ENCODE assay signal across 7 mouse cellular contexts in genomic region chr5:36666699-36667098, GRCm38 (mm10). TPM values are rescaled to one million over a fixed set of nuclear protein-coding genes. Genes with fewer than 3 reads are reported as not detected.
A peak's percentile ranks its signal among the peaks of the same experiment; 100 is the strongest.
DNase-seq lines count a peak whose midpoint lies in the region; ATAC-seq and TF ChIP-seq lines count a peak whose summit lies in the region.
"Not testable (repeated sequence)": the region's sequence is repeated elsewhere in the genome, so short reads cannot be mapped to it uniquely, and the experiment has no call there.

No protein-coding gene starts in this region.

- not testable (repeated sequence) for H3K27me3 ChIP-seq in Patski; hindbrain, postnatal 0 days (ENCODE audit: insufficient read depth, low read length); liver, embryonic 14.5 days (ENCODE audit: control insufficient read depth, insufficient read depth, low read length); stomach, postnatal 0 days (ENCODE audit: control insufficient read depth, insufficient read depth, low read length)

- not testable (repeated sequence) for DNase-seq in ES-E14 (ENCODE audit: low read depth, low spot score); Patski (ENCODE audit: low read depth, low spot score); hindbrain, postnatal 0 days (ENCODE audit: low spot score); layer of hippocampus, adult 2 months (ENCODE audit: low spot score in 2 of 2); liver, embryonic 14.5 days (ENCODE audit: low read depth in 3 of 3, low spot score in 3 of 3); stomach, postnatal 0 days (ENCODE audit: low spot score)
- DNase-seq in heart, adult 11 months: peak; percentile 16

- in situ Hi-C loops in ES-E14 (cut with MboI; ENCODE audit: low sequenced_read_pairs in 2 of 2, unreplicated experiment in 2 of 2); Patski (cut with MboI; ENCODE audit: low pct_unique_long_range_greater_than_20kb): not testable (repeated sequence)

- H3K27ac ChIP-seq in ES-E14 (ENCODE audit: insufficient read depth, low read depth, low read length, poor library complexity, severe bottlenecking); hindbrain, postnatal 0 days; layer of hippocampus, adult 2 months; liver, embryonic 14.5 days; stomach, postnatal 0 days (replicated peaks): not testable (repeated sequence)

- not testable (repeated sequence) for H3K4me2 ChIP-seq in hindbrain, postnatal 0 days (ENCODE audit: low read depth, low read length); liver, embryonic 14.5 days (ENCODE audit: low read depth); stomach, postnatal 0 days (replicated peaks; ENCODE audit: low read depth)

- POLR2A ChIA-PET in Patski (lab: Charles Lee): not testable (repeated sequence)

- not testable (repeated sequence) for H3K9ac ChIP-seq in ES-E14 (ENCODE audit: insufficient read depth, low read depth, low read length, poor library complexity, severe bottlenecking); hindbrain, postnatal 0 days (replicated peaks; ENCODE audit: low read length); liver, embryonic 14.5 days (replicated peaks); stomach, postnatal 0 days (ENCODE audit: low read length)

- CTCF ChIA-PET in Patski (lab: Charles Lee): interaction anchor here (1.4 to 4.8 kb wide), 2 partner anchors 56 to 72 kb away, joined by 3 to 28 read pairs; no protein-coding TSS in a partner anchor

- H3K4me1 ChIP-seq in ES-E14 (ENCODE audit: control insufficient read depth in 2 of 2, insufficient read depth in 2 of 2, low read length in 2 of 2, poor library complexity in 1 of 2); hindbrain, postnatal 0 days (ENCODE audit: insufficient read depth, low read length); liver, embryonic 14.5 days (replicated peaks; ENCODE audit: control insufficient read depth in 2 of 2, insufficient read depth in 2 of 2, low read length in 1 of 2); stomach, postnatal 0 days (replicated peaks; ENCODE audit: control insufficient read depth, insufficient read depth): not testable (repeated sequence)

- not testable (repeated sequence) for H3K9me3 ChIP-seq in ES-E14 (ENCODE audit: control insufficient read depth, insufficient read depth, low read depth, low read length); hindbrain, postnatal 0 days (ENCODE audit: low read length); liver, embryonic 14.5 days (ENCODE audit: control insufficient read depth, low read length); stomach, postnatal 0 days (ENCODE audit: control insufficient read depth, low read length)

- TF ChIP-seq EP300 in liver, embryonic 14.5 days (IDR thresholded peaks at IDR 0.05; ENCODE audit: low read depth); stomach, postnatal 0 days (optimal IDR thresholded peaks at IDR 0.05): not testable (repeated sequence)

- H3K4me3 ChIP-seq in ES-E14 (ENCODE audit: insufficient read depth in 1 of 2, low read depth in 1 of 2, low read length in 2 of 2, poor library complexity in 1 of 2, severe bottlenecking in 1 of 2); hindbrain, postnatal 0 days (ENCODE audit: low read length); layer of hippocampus, adult 2 months; liver, embryonic 14.5 days (ENCODE audit: insufficient read depth in 1 of 2, low read depth in 2 of 2, low read length in 2 of 2); stomach, postnatal 0 days (ENCODE audit: low read depth, low read length): not testable (repeated sequence)

- WGBS in hindbrain, postnatal 0 days: 94% methylated on average over 2 of the region's 2 CpGs
- WGBS in liver, embryonic 14.5 days (ENCODE audit: insufficient replicate concordance): 94% methylated on average over 2 of the region's 2 CpGs
- 91% methylated on average over 2 of the region's 2 CpGs for WGBS in stomach, postnatal 0 days

- TF ChIP-seq CTCF in Patski (IDR thresholded peaks at IDR 0.05): peak; percentile 46
- 0 out of 2 replicates have a peak, but pooled peaks have one; percentile 18 for TF ChIP-seq CTCF in hindbrain, postnatal 0 days (IDR thresholded peaks at IDR 0.05; ENCODE audit: low read depth)
- peak; percentile 55 for TF ChIP-seq CTCF in layer of hippocampus, adult 2 months (conservative IDR thresholded peaks at IDR 0.05)
- peak; percentile 31 for TF ChIP-seq CTCF in liver, embryonic 14.5 days (IDR thresholded peaks at IDR 0.05; ENCODE audit: low read depth)
- TF ChIP-seq CTCF in stomach, postnatal 0 days (IDR thresholded peaks at IDR 0.05; ENCODE audit: low read depth): peak; percentile 23; the same call in 1 of the 2 replicates

- ATAC-seq in Patski; hindbrain, postnatal 0 days; liver, embryonic 14.5 days (ENCODE audit: insufficient read depth); stomach, postnatal 0 days (ENCODE audit: low FRiP score, low TSS enrichment): not testable (repeated sequence)

- H3K36me3 ChIP-seq in ES-E14 (ENCODE audit: control insufficient read depth, insufficient read depth, low read length, poor library complexity, severe bottlenecking); stomach, postnatal 0 days (ENCODE audit: control insufficient read depth, insufficient read depth, low read length): not testable (repeated sequence)
- H3K36me3 ChIP-seq in hindbrain, postnatal 0 days (ENCODE audit: insufficient read depth, low read length): peaks cover 18% of the 10 kb centered on the region; the same call in 1 of the 2 replicates
- H3K36me3 ChIP-seq in liver, embryonic 14.5 days (replicated peaks; ENCODE audit: control insufficient read depth, insufficient read depth, low read depth): peaks cover 24% of the 10 kb centered on the region

TF ChIP-seq in ES-E14, 5 proteins besides CTCF, POLR2A, EP300 and RAD21:
- peak; percentile 45; the same call in 1 of the 2 replicates for TF ChIP-seq ZNF384 (IDR thresholded peaks at IDR 0.05; ENCODE audit: low read depth, low read length)

RNA-seq across cellular contexts. Expression of gene D5Ertd579e, which starts 29.1 kb away (rescaled TPM):
- total RNA-seq in ES-E14 (2012; rRNA removed): 19.5 and 21.9 TPM in 2 replicates
- 71.5 TPM for polyA plus RNA-seq in Patski (2021)
- 56.2 and 64.6 TPM in 2 replicates for total RNA-seq in hindbrain, postnatal 0 days (2014; rRNA removed)
- polyA plus RNA-seq in hindbrain, postnatal 0 days (2015; fragmentation: Nextera tagmentation; extraction: Ambion mirVana): 31.0 and 32.2 TPM in 2 replicates
- 100 to 1,000 TPM; 100 to 103 TPM for total RNA-seq in layer of hippocampus, adult 2 months (2021)
- 13.9 and 16.2 TPM in 2 replicates for polyA plus RNA-seq in liver, embryonic 14.5 days (2012; rRNA removed)
- polyA plus RNA-seq in liver, embryonic 14.5 days (2014; fragmentation: Nextera tagmentation; extraction: Ambion mirVana): 22.7 and 24.1 TPM in 2 replicates
- polyA plus RNA-seq in stomach, postnatal 0 days (2015; fragmentation: Nextera tagmentation; extraction: Ambion mirVana): 21.5 and 22.7 TPM in 2 replicates
